Mouse (Mus musculus) layer of hippocampus, adult 18-20 months (tissue): Measurements from ENCODE around the gene Chst11. TPM values are rescaled to one million over a fixed set of nuclear protein-coding genes. Genes with fewer than 3 reads are reported as not detected.

Experiments
- DNase-seq, 2 experiments: peaks; one replicate each; pipeline ENCODE4 v3.0.0; 2022; ENCODE audit warnings: low spot score in 2 of 2
- total RNA-seq, 2 experiments: library from RNA; stranded (reverse); gene quantifications; 2 replicates each; pipeline ENCODE4 v1.2.3; 2021

Gene Chst11
- total RNA-seq, 2 experiments from 2014 or later, result 51.1 to 51.9 TPM

- no peak for DNase-seq
These were observed 150.7 kb downstream of the Chst11 start for GRCm38 (mm10) chr10:83135963-83136362.

GRCm38 (mm10) chr10:83137103-83137502, 151.8 kb downstream of the Chst11 start:
- no peak for DNase-seq

GRCm38 (mm10) chr10:83139276-83139675, 154.0 kb downstream of the Chst11 start:
- DNase-seq, result no peak

- DNase-seq, result peak; percentile 46 to 57
These were observed 155.1 kb downstream of the Chst11 start for GRCm38 (mm10) chr10:83140258-83140936.

- no peak for DNase-seq
These were observed 156.1 kb downstream of the Chst11 start for GRCm38 (mm10) chr10:83141434-83141833.

- peak in 1 of 2 experiments; percentile 35 for DNase-seq
These were observed 157.8 kb downstream of the Chst11 start for GRCm38 (mm10) chr10:83143049-83143448.

GRCm38 (mm10) chr10:83145836-83146235, 160.5 kb downstream of the Chst11 start:
- no peak for DNase-seq

- DNase-seq, result peak; percentile 51 to 78
These were observed 164.3 kb downstream of the Chst11 start for GRCm38 (mm10) chr10:83149342-83150178.

- DNase-seq, result no peak
These were observed 165.3 kb downstream of the Chst11 start for GRCm38 (mm10) chr10:83150587-83150986.

GRCm38 (mm10) chr10:83151362-83151761, 166.1 kb downstream of the Chst11 start:
- DNase-seq, result no peak

- DNase-seq, result no peak
These were observed 166.8 kb downstream of the Chst11 start for GRCm38 (mm10) chr10:83151896-83152685.

- DNase-seq, result no peak
These were observed 167.4 kb downstream of the Chst11 start for GRCm38 (mm10) chr10:83152723-83153122.

- no peak for DNase-seq
These were observed 168.1 kb downstream of the Chst11 start for GRCm38 (mm10) chr10:83153374-83153773.

GRCm38 (mm10) chr10:83153887-83154286, 168.6 kb downstream of the Chst11 start:
- no peak for DNase-seq

GRCm38 (mm10) chr10:83157289-83157688, 172.0 kb downstream of the Chst11 start:
- no peak for DNase-seq

- no peak for DNase-seq
These were observed 173.0 kb downstream of the Chst11 start for GRCm38 (mm10) chr10:83158322-83158721.

- DNase-seq, result no peak
These were observed 173.9 kb downstream of the Chst11 start for GRCm38 (mm10) chr10:83159229-83159628.

- peak; percentile 39 to 53 for DNase-seq
These were observed 176.5 kb downstream of the Chst11 start for GRCm38 (mm10) chr10:83161656-83162365.

- no peak for DNase-seq
These were observed 178.6 kb downstream of the Chst11 start for GRCm38 (mm10) chr10:83163946-83164345.

GRCm38 (mm10) chr10:83164901-83165435, 179.7 kb downstream of the Chst11 start:
- no peak for DNase-seq
